ENCODE assay signal across 13 mouse cellular contexts in genomic region chr2:26544265-26544664, GRCm38 (mm10). TPM values are rescaled to one million over a fixed set of nuclear protein-coding genes. Genes with fewer than 3 reads are reported as not detected.
A peak's percentile ranks its signal among the peaks of the same experiment; 100 is the strongest.
DNase-seq lines count a peak whose midpoint lies in the region; ATAC-seq lines count a peak whose summit lies in the region.
"Had no signal": no experiment of that assay in that cellular context is flagged by ENCODE, and none has a peak within 500 bp of the region (broad histone marks: within the 10 kb centered on the region; RNA-seq: fewer than 3 reads in every experiment).

No protein-coding gene starts in this region.

- 34% methylated on average over 3 of the region's 3 CpGs for WGBS in liver, embryonic 13.5 days (ENCODE audit: insufficient replicate concordance)
- 60% methylated on average over 3 of the region's 3 CpGs for WGBS in intestine, embryonic 16.5 days
- WGBS in lung, embryonic 15.5 days = 41% methylated on average over 3 of the region's 3 CpGs

- 0 out of 2 replicates have a peak overlapping the region, but pooled peaks have one; percentile 13 for H3K27ac ChIP-seq in liver, embryonic 13.5 days
- H3K27ac ChIP-seq in intestine, embryonic 16.5 days (ENCODE audit: low read length) = no peak overlapping the region
- H3K27ac ChIP-seq in lung, embryonic 15.5 days = peak overlapping the region; percentile 0; the same call in 1 of the 2 replicates
- H3K27ac ChIP-seq: limb, embryonic 15.5 days; neural tube, embryonic 12.5 days had no signal

- no peak; the same call in 1 of the 2 replicates for ATAC-seq in liver, embryonic 13.5 days (ENCODE audit: low read depth)
- ATAC-seq in intestine, embryonic 16.5 days = peak; percentile 22; the same call in 1 of the 2 replicates
- ATAC-seq in lung, embryonic 15.5 days (ENCODE audit: borderline replicate concordance, extremely low read depth, low FRiP score, low TSS enrichment) = no peak
- ATAC-seq in erythroblast, adult 5-6 weeks (replicated peaks; ENCODE audit: low FRiP score, poor library complexity, severe bottlenecking) = no peak
- ATAC-seq: activated CD4-positive, CD25-positive, alpha-beta regulatory T cell, adult 4 months had no signal

- H3K4me1 ChIP-seq in liver, embryonic 13.5 days (replicated peaks) = peaks cover 6% of the 10 kb centered on the region
- peaks cover 7% of the 10 kb centered on the region; the same call in 1 of the 2 replicates for H3K4me1 ChIP-seq in intestine, embryonic 16.5 days (ENCODE audit: control insufficient read depth, insufficient read depth, low read length)
- H3K4me1 ChIP-seq in lung, embryonic 15.5 days = peaks cover 42% of the 10 kb centered on the region

- H3K4me2 ChIP-seq in liver, embryonic 13.5 days = no peak overlapping the region
- no peak overlapping the region for H3K4me2 ChIP-seq in intestine, embryonic 16.5 days (ENCODE audit: low read depth, low read length)
- no peak overlapping the region for H3K4me2 ChIP-seq in lung, embryonic 15.5 days
- H3K4me2 ChIP-seq: limb, embryonic 15.5 days; neural tube, embryonic 12.5 days had no signal

- no peak overlapping the region for H3K4me3 ChIP-seq in liver, embryonic 13.5 days (replicated peaks)
- H3K4me3 ChIP-seq in intestine, embryonic 16.5 days (ENCODE audit: low read length) = no peak overlapping the region
- no peak overlapping the region for H3K4me3 ChIP-seq in lung, embryonic 15.5 days
- H3K4me3 ChIP-seq: limb, embryonic 15.5 days; neural tube, embryonic 12.5 days had no signal

- H3K36me3 ChIP-seq in liver, embryonic 13.5 days = no peaks in the 10 kb centered on the region
- no peaks in the 10 kb centered on the region for H3K36me3 ChIP-seq in intestine, embryonic 16.5 days (ENCODE audit: control insufficient read depth, insufficient read depth, low read length)
- no peaks in the 10 kb centered on the region for H3K36me3 ChIP-seq in lung, embryonic 15.5 days
- H3K36me3 ChIP-seq: limb, embryonic 15.5 days; neural tube, embryonic 12.5 days had no signal

- no peaks in the 10 kb centered on the region for H3K27me3 ChIP-seq in liver, embryonic 13.5 days
- H3K27me3 ChIP-seq in intestine, embryonic 16.5 days (replicated peaks; ENCODE audit: control insufficient read depth, insufficient read depth, low read length) = 0 out of 2 replicates have a peak, but pooled peaks cover 6% of the 10 kb centered on the region
- no peaks in the 10 kb centered on the region for H3K27me3 ChIP-seq in lung, embryonic 15.5 days
- H3K27me3 ChIP-seq: CH12.LX; limb, embryonic 15.5 days; neural tube, embryonic 12.5 days had no signal

- no peak for DNase-seq in liver, embryonic 13.5 days
- DNase-seq in liver = no peak
- peak; percentile 68 for DNase-seq in adrenal gland, postnatal 14 days
- no peak for DNase-seq in c-Kit-positive CD71-positive TER-119-positive erythroid progenitor cells, embryonic 14.5 days (ENCODE audit: low spot score)
- DNase-seq in cerebellum, adult 11 months = no peak

- H3K9me3 ChIP-seq in liver, embryonic 13.5 days (replicated peaks) = no peaks in the 10 kb centered on the region
- H3K9me3 ChIP-seq in intestine, embryonic 16.5 days (ENCODE audit: control insufficient read depth, low read length) = no peaks in the 10 kb centered on the region
- no peaks in the 10 kb centered on the region for H3K9me3 ChIP-seq in lung, embryonic 15.5 days
- H3K9me3 ChIP-seq: limb, embryonic 15.5 days; neural tube, embryonic 12.5 days had no signal

- no peak overlapping the region for H3K9ac ChIP-seq in liver, embryonic 13.5 days
- H3K9ac ChIP-seq in intestine, embryonic 16.5 days (ENCODE audit: low read depth, low read length) = no peak overlapping the region
- no peak overlapping the region for H3K9ac ChIP-seq in lung, embryonic 15.5 days
- H3K9ac ChIP-seq: limb, embryonic 15.5 days; neural tube, embryonic 12.5 days had no signal

RNA-seq across cellular contexts. Expression of gene Notch1, which starts 27.8 kb away (rescaled TPM):
- polyA plus RNA-seq in liver, embryonic 13.5 days (2015; fragmentation: Nextera tagmentation; extraction: Ambion mirVana) = 1.5 and 1.6 TPM in 2 replicates
- total RNA-seq in adrenal gland, postnatal 14 days (2021) = 27.5 and 35.7 TPM in 2 replicates
- polyA plus RNA-seq in intestine, embryonic 16.5 days (2015; fragmentation: Nextera tagmentation; extraction: Ambion mirVana) = 7.4 and 8.4 TPM in 2 replicates
- polyA plus RNA-seq in lung, embryonic 15.5 days (2015; fragmentation: Nextera tagmentation; extraction: Ambion mirVana) = 22.1 and 23.9 TPM in 2 replicates
- 7.3 and 10.0 TPM in 2 replicates for total RNA-seq in erythroblast, adult 5-6 weeks (2015; ENCODE audit: low replicate concordance)
- 3.3 and 4.6 TPM in 2 replicates for total RNA-seq in erythroblast, adult 5-6 weeks (2017; ENCODE audit: low replicate concordance)

RNA-seq across cellular contexts. Expression of gene Egfl7, which starts 35.5 kb away (rescaled TPM):
- 69.4 and 79.4 TPM in 2 replicates for polyA plus RNA-seq in liver, embryonic 13.5 days (2015; fragmentation: Nextera tagmentation; extraction: Ambion mirVana)
- total RNA-seq in adrenal gland, postnatal 14 days (2021) = 217 and 247 TPM in 2 replicates
- polyA plus RNA-seq in intestine, embryonic 16.5 days (2015; fragmentation: Nextera tagmentation; extraction: Ambion mirVana) = 110 and 118 TPM in 2 replicates
- 339 and 341 TPM in 2 replicates for polyA plus RNA-seq in lung, embryonic 15.5 days (2015; fragmentation: Nextera tagmentation; extraction: Ambion mirVana)
- 7.5 TPM in 1 of 2 replicates, not detected in the other for total RNA-seq in erythroblast, adult 5-6 weeks (2015; ENCODE audit: low replicate concordance)
- 4.9 and 8.2 TPM in 2 replicates for total RNA-seq in erythroblast, adult 5-6 weeks (2017; ENCODE audit: low replicate concordance)

RNA-seq across cellular contexts. Expression of gene Gm20532, which starts 42.2 kb away (rescaled TPM):
- not detected in 2 replicates for polyA plus RNA-seq in liver, embryonic 13.5 days (2015; fragmentation: Nextera tagmentation; extraction: Ambion mirVana)
- total RNA-seq in adrenal gland, postnatal 14 days (2021) = not detected in 2 replicates
- not detected in 2 replicates for polyA plus RNA-seq in intestine, embryonic 16.5 days (2015; fragmentation: Nextera tagmentation; extraction: Ambion mirVana)
- polyA plus RNA-seq in lung, embryonic 15.5 days (2015; fragmentation: Nextera tagmentation; extraction: Ambion mirVana) = not detected in 2 replicates
- total RNA-seq in erythroblast, adult 5-6 weeks (2015; ENCODE audit: low replicate concordance) = not detected in 2 replicates
- total RNA-seq in erythroblast, adult 5-6 weeks (2017; ENCODE audit: low replicate concordance) = not detected in 2 replicates
- total RNA-seq: CH12.LX had no signal
- polyA plus RNA-seq: activated CD4-positive, CD25-positive, alpha-beta regulatory T cell, adult 4 months; frontal cortex, adult 2 months; limb, embryonic 15.5 days; neural tube, embryonic 12.5 days had no signal

RNA-seq across cellular contexts. Expression of gene Agpat2, which starts 60.0 kb away (rescaled TPM):
- 30.9 and 32.7 TPM in 2 replicates for polyA plus RNA-seq in liver, embryonic 13.5 days (2015; fragmentation: Nextera tagmentation; extraction: Ambion mirVana)
- 271 and 405 TPM in 2 replicates for total RNA-seq in adrenal gland, postnatal 14 days (2021)
- polyA plus RNA-seq in intestine, embryonic 16.5 days (2015; fragmentation: Nextera tagmentation; extraction: Ambion mirVana) = 113 and 116 TPM in 2 replicates
- polyA plus RNA-seq in lung, embryonic 15.5 days (2015; fragmentation: Nextera tagmentation; extraction: Ambion mirVana) = 39.1 and 41.1 TPM in 2 replicates
- total RNA-seq in erythroblast, adult 5-6 weeks (2015; ENCODE audit: low replicate concordance) = 17.1 and 32.7 TPM in 2 replicates
- total RNA-seq in erythroblast, adult 5-6 weeks (2017; ENCODE audit: low replicate concordance) = 23.0 and 24.4 TPM in 2 replicates
